Mouse (Mus musculus): Measurements from ENCODE around the gene Unc5c. TPM values are rescaled to one million over a fixed set of nuclear protein-coding genes. Genes with fewer than 3 reads are reported as not detected.

Gene Unc5c
- total and polyA plus RNA-seq, 3 experiments, result not detected

GRCm38 (mm10) chr3:141689113-141689512 lies 224.1 kb downstream of the Unc5c start:
- no peak overlapping the region for H3K27ac ChIP-seq (ENCODE audit: insufficient read depth, low read depth)
- in situ Hi-C loops (cut with MboI; ENCODE audit: low pct_ligation_motif_present, low pct_unique_long_range_greater_than_20kb, low sequenced_read_pairs) (no loop called here), dilution Hi-C loops (cut with MboI; ENCODE audit: extremely low pct_ligation_motif_present, extremely low pct_unique_long_range_greater_than_20kb, low sequenced_read_pairs) (no loop called here)
- H3K4me2 ChIP-seq (ENCODE audit: insufficient read depth, low read depth, poor library complexity, severe bottlenecking), result no peak overlapping the region
- no peaks in the 10 kb centered on the region for H3K36me3 ChIP-seq (replicated peaks in 1 of 2; ENCODE audit: control insufficient read depth in 1 of 2, insufficient read depth in 1 of 2, low read length in 1 of 2)
- no peaks in the 10 kb centered on the region for H3K27me3 ChIP-seq (replicated peaks)
- no peak for TF ChIP-seq MEF2A (IDR thresholded peaks at IDR 0.05; ENCODE audit: borderline replicate concordance, low read depth, low read length)
- TF ChIP-seq MAZ (IDR thresholded peaks at IDR 0.05; ENCODE audit: low read depth, low read length), result no peak
- TF ChIP-seq ETS1 (conservative IDR thresholded peaks at IDR 0.05; ENCODE audit: low read depth, low read length), result no peak
- TF ChIP-seq TBP (conservative IDR thresholded peaks at IDR 0.05; ENCODE audit: low read depth, low read length), result no peak
- TF ChIP-seq RCOR1 (conservative IDR thresholded peaks at IDR 0.05; ENCODE audit: low read depth, low read length), result no peak
- TF ChIP-seq CHD2 (IDR thresholded peaks at IDR 0.05; ENCODE audit: low read length), result no peak
- no peak for TF ChIP-seq SMC3 (IDR thresholded peaks at IDR 0.05; ENCODE audit: low read depth, low read length)
- no peak overlapping the region for H3K4me3 ChIP-seq (replicated peaks in 1 of 3; ENCODE audit: low read depth in 2 of 3, low read length in 2 of 3, poor library complexity in 1 of 3)
- no peaks in the 10 kb centered on the region for H3K9me3 ChIP-seq (replicated peaks; ENCODE audit: low read length)
- no peak for DNase-seq (ENCODE audit: extremely low read depth)
- H3K79me2 ChIP-seq (replicated peaks; ENCODE audit: control insufficient read depth, extremely low read depth, insufficient read depth, poor library complexity, severe bottlenecking), result no peaks in the 10 kb centered on the region
- H3K9ac ChIP-seq (ENCODE audit: insufficient read depth, low read depth), result no peak overlapping the region
- peaks cover 4 to 28% of the 10 kb centered on the region in 2 experiments for H3K4me1 ChIP-seq (ENCODE audit: control insufficient read depth in 1 of 2, insufficient read depth in 2 of 2)

GRCm38 (mm10) chr3:141690676-141691075 lies 225.7 kb downstream of the Unc5c start:
- in situ Hi-C loops (cut with MboI; ENCODE audit: low pct_ligation_motif_present, low pct_unique_long_range_greater_than_20kb, low sequenced_read_pairs) (no loop called here), dilution Hi-C loops (cut with MboI; ENCODE audit: extremely low pct_ligation_motif_present, extremely low pct_unique_long_range_greater_than_20kb, low sequenced_read_pairs) (no loop called here)
- Histone ChIP-seq H3K36me3 (replicated peaks in 1 of 2; ENCODE audit: control insufficient read depth in 1 of 2, insufficient read depth in 1 of 2, low read length in 1 of 2) (no peaks in the 10 kb centered on the region), H3K27me3 (replicated peaks) (no peaks in the 10 kb centered on the region), H3K27ac (ENCODE audit: insufficient read depth, low read depth) (no peak overlapping the region), H3K9ac (ENCODE audit: insufficient read depth, low read depth) (no peak overlapping the region), H3K79me2 (replicated peaks; ENCODE audit: control insufficient read depth, extremely low read depth, insufficient read depth, poor library complexity, severe bottlenecking) (no peaks in the 10 kb centered on the region), H3K4me3 (replicated peaks in 1 of 3; ENCODE audit: low read depth in 2 of 3, low read length in 2 of 3, poor library complexity in 1 of 3) (no peak overlapping the region), H3K4me2 (ENCODE audit: insufficient read depth, low read depth, poor library complexity, severe bottlenecking) (peak overlapping the region; percentile 0; the same call in 1 of the 2 replicates), H3K4me1 (ENCODE audit: control insufficient read depth in 1 of 2, insufficient read depth in 2 of 2) (peaks cover 4 to 28% of the 10 kb centered on the region in 2 experiments), H3K9me3 (replicated peaks; ENCODE audit: low read length) (no peaks in the 10 kb centered on the region)
- TF ChIP-seq RCOR1 (conservative IDR thresholded peaks at IDR 0.05; ENCODE audit: low read depth, low read length) (no peak), ZMIZ1 (IDR thresholded peaks at IDR 0.05; ENCODE audit: low read depth, low read length) (no peak)
- DNase-seq (ENCODE audit: extremely low read depth), result peak; percentile 18

GRCm38 (mm10) chr3:141691418-141691817 lies 226.4 kb downstream of the Unc5c start:
- H3K4me3 ChIP-seq (replicated peaks in 1 of 3; ENCODE audit: low read depth in 2 of 3, low read length in 2 of 3, poor library complexity in 1 of 3), result no peak overlapping the region
- dilution Hi-C loops (cut with MboI; ENCODE audit: extremely low pct_ligation_motif_present, extremely low pct_unique_long_range_greater_than_20kb, low sequenced_read_pairs) (no loop called here), in situ Hi-C loops (cut with MboI; ENCODE audit: low pct_ligation_motif_present, low pct_unique_long_range_greater_than_20kb, low sequenced_read_pairs) (no loop called here)
- H3K9me3 ChIP-seq (replicated peaks; ENCODE audit: low read length), result no peaks in the 10 kb centered on the region
- no peak overlapping the region for H3K27ac ChIP-seq (ENCODE audit: insufficient read depth, low read depth)
- H3K9ac ChIP-seq (ENCODE audit: insufficient read depth, low read depth), result no peak overlapping the region
- H3K4me1 ChIP-seq (ENCODE audit: control insufficient read depth in 1 of 2, insufficient read depth in 2 of 2), result peaks cover 4 to 28% of the 10 kb centered on the region in 2 experiments
- no peaks in the 10 kb centered on the region for H3K36me3 ChIP-seq (replicated peaks in 1 of 2; ENCODE audit: control insufficient read depth in 1 of 2, insufficient read depth in 1 of 2, low read length in 1 of 2)
- no peak overlapping the region for H3K4me2 ChIP-seq (ENCODE audit: insufficient read depth, low read depth, poor library complexity, severe bottlenecking)
- H3K79me2 ChIP-seq (replicated peaks; ENCODE audit: control insufficient read depth, extremely low read depth, insufficient read depth, poor library complexity, severe bottlenecking), result no peaks in the 10 kb centered on the region
- no peaks in the 10 kb centered on the region for H3K27me3 ChIP-seq (replicated peaks)
- no peak for TF ChIP-seq E2F4 (IDR thresholded peaks at IDR 0.05; ENCODE audit: insufficient replicate concordance, low read depth, low read length)
- DNase-seq (ENCODE audit: extremely low read depth), result no peak

Data from CH12.LX (cell line).